Mouse (Mus musculus) urinary bladder, postnatal 10 days (tissue): Measurements from ENCODE around the gene Tmem219.

Experiments
- DNase-seq: peaks from one replicate; pipeline ENCODE4 v3.0.0; 2022; ENCODE audit warnings: low spot score

Gene Tmem219

GRCm38 (mm10) chr7:126862147-126862784, 60.5 kb downstream of the Tmem219 start, which contains the start of gene Ino80e:
Ino80e (minus strand) TSS chr7:126862377.
- peak; percentile 75 for DNase-seq

GRCm38 (mm10) chr7:126861429-126862130, 61.1 kb downstream of the Tmem219 start, which contains the start of gene Hirip3:
Hirip3 (plus strand) TSS chr7:126861972.
- DNase-seq: peak; percentile 82

- DNase-seq: no peak
These were observed 61.7 kb downstream of the Tmem219 start for GRCm38 (mm10) chr7:126860987-126861386.

- no peak for DNase-seq
These were observed 65.8 kb downstream of the Tmem219 start for GRCm38 (mm10) chr7:126856741-126857420.

- no peak for DNase-seq
These were observed 67.1 kb downstream of the Tmem219 start for GRCm38 (mm10) chr7:126855641-126856040.

- no peak for DNase-seq
These were observed 69.3 kb downstream of the Tmem219 start for GRCm38 (mm10) chr7:126853454-126853853.

GRCm38 (mm10) chr7:126851192-126851591, 71.5 kb downstream of the Tmem219 start:
- DNase-seq: no peak

- DNase-seq: no peak
These were observed 72.6 kb downstream of the Tmem219 start for GRCm38 (mm10) chr7:126850161-126850560.

GRCm38 (mm10) chr7:126848794-126849193, 73.9 kb downstream of the Tmem219 start:
- DNase-seq: no peak

GRCm38 (mm10) chr7:126847421-126848398, 75.0 kb downstream of the Tmem219 start:
- DNase-seq: no peak

- DNase-seq: no peak
These were observed 75.6 kb downstream of the Tmem219 start, which contains the start of gene Doc2a for GRCm38 (mm10) chr7:126847116-126847420. Doc2a (plus strand) TSS chr7:126847416.

GRCm38 (mm10) chr7:126845516-126845915, 77.2 kb downstream of the Tmem219 start:
- DNase-seq: no peak

GRCm38 (mm10) chr7:126843276-126843675, 79.4 kb downstream of the Tmem219 start:
- DNase-seq: no peak
